Mouse (Mus musculus) CD8-positive naive resting alpha-beta T cell, adult 57 days (primary cell): ENCODE measurements around the gene Akna. TPM values are rescaled to one million over a fixed set of nuclear protein-coding genes. Genes with fewer than 3 reads are reported as not detected.

ENCODE experiments used
- total RNA-seq: library from RNA; stranded (reverse); gene quantifications from one replicate; pipeline ENCODE4 v1.2.4, GENCODE M21; 2023

Akna gene
- 274 TPM for total RNA-seq

DNA sequence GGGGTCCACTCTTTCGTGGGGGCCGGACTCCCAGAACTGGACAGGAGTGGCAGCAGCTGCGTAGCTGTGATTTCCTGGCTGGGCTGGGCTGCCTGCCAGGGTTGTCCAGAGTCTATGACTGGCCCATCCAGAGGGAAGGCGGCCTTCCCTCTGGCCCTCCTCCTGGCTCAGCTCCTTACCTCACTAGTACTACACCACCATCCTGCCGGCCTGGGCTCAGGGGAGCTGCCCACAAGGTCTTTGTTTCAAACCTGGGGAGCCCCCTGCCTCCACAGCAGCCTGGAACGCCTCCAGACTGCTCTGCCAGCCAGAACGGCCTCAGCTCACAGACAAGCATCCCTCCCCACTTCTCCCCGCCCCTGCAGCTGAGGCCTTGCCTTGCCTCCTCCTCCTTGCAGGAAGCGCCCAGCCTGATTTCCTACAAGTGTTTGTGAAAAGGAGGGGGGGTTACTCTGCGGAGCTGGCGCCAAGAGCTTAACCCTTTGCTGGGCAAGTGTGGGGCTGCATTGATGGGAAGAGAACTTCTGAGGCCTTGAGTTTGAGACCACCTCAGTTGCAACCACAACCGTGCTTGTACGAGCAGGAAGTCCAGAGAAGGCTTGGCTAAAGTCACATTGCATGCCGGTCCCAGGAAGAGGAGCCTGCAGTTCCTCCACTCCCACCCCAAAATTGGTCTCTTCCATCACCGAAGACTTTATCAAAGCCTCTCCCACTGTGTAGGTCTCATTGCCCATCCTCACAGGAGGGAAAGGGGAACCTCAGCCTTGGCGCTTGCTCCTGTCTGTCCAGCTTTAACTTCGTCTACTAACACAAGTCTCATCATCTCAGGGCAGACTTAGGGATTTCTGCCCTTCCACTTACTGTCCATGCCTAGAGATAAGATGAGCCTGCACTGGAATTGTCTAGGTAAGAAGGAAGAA, at the start of gene Akna:
TSS of gene Akna (minus strand) at position 315 of the 920 bp plus-strand sequence.

DNA sequence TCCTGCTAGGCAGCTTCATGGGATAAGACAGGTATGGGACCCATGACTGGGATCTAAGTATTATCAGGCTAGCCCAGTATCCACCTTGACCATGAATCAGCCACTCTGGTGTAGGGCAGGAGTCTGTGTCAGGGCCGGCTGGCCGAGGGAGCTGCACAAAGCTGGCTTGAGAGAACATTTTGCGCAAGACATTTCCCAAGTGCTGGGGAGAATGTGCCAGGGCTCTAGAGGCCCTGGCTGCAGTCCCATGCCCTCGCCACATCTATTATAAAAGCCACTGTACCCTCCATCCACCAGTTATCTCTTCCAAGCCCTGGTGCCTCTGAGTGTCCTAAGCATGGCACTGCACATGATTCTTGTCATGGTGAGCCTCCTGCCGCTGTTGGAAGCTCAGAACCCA, 41.0 kb downstream of the Akna start, which contains the start of gene Orm2:
TSS of gene Orm2 (plus strand) at position 300 of the 400 bp plus-strand sequence.

DNA sequence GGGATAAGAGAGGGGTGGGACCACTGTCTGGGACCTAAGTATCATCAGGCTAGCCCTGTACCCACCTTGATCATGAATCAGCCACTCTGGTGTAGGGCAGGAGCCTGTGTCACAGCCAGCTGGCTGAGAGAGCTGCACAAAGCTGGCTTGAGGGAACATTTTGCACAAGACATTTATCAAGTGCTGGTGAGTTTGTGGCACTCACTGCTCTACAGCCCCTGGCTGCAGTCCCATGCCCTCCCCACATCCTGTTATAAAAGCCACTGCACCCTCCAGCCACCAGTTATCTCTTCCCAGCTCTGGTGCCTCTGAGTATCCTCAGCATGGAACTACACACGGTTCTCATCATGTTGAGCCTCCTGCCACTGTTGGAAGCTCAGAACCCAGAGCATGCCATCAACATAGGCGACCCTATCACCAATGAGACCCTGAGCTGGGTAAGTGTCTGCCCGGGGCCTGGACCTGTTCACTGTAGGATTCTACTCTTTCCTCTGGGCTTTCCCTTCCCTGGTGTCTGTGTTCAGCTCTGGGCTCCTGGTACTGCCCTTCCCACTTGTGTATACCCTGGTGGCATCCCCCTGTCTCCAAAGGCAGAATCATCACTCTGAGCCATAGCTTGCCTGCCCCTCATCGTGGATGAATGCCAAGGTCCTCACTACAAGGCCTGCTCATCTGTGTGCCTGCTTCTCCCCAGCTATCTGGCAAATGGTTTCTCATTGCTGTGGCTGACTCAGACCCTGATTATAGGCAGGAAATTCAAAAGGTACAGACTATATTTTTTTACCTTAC, 47.1 kb downstream of the Akna start, which contains the start of gene Orm3:
TSS of gene Orm3 (plus strand) at position 286 of the 789 bp plus-strand sequence.

DNA sequence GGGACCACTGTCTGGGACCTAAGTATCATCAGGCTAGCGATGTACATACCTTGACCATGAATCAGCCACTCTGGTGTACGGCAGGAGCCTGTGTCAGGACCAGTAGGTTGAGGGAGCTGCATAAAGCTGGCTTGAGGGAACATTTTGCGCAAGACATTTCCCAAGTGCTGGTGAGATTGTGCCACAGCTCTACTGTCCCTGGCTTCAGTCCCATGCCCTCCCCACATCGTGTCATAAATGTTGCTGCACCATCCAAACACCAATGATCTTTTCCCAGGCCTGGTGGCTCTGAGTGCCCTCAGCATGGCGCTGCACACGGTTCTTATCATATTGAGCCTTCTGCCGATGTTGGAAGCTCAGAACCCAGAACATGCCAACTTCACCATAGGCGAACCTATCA, 58.9 kb downstream of the Akna start, which contains the start of gene Orm1:
TSS of gene Orm1 (plus strand) at position 266 of the 400 bp plus-strand sequence.

Other genes with a start within 250 kb of the Akna start
- gene Ambp, start 248.6 kb downstream of the Akna start, total RNA-seq: not detected
- gene Kif12, start 231.2 kb downstream of the Akna start, total RNA-seq: not detected
- 1.1 TPM for gene Col27a1, start 189.3 kb downstream of the Akna start, total RNA-seq
- gene Orm1, start 58.8 kb downstream of the Akna start, total RNA-seq: not detected
- gene Orm3, start 47.2 kb downstream of the Akna start, total RNA-seq: not detected
- not detected for gene Orm2, start 40.9 kb downstream of the Akna start, total RNA-seq
- gene Whrn, start 92.6 kb upstream of the Akna start, total RNA-seq: 17.9 TPM
- gene Atp6v1g1, start 141.4 kb upstream of the Akna start, total RNA-seq: 62.9 TPM
- 22.4 TPM for gene Tmem268, start 155.4 kb upstream of the Akna start, total RNA-seq
- not detected for gene Gm11213, start 201.9 kb upstream of the Akna start, total RNA-seq
- not detected for gene Tex48, start 219.1 kb upstream of the Akna start, total RNA-seq